Mouse (Mus musculus): ENCODE data around the gene Lrr1. TPM values are rescaled to one million over a fixed set of nuclear protein-coding genes. Genes with fewer than 3 reads are reported as not detected.

Lrr1 gene
- polyA plus RNA-seq, 1 experiment from 2014 or later = 26.3 TPM

DNA sequence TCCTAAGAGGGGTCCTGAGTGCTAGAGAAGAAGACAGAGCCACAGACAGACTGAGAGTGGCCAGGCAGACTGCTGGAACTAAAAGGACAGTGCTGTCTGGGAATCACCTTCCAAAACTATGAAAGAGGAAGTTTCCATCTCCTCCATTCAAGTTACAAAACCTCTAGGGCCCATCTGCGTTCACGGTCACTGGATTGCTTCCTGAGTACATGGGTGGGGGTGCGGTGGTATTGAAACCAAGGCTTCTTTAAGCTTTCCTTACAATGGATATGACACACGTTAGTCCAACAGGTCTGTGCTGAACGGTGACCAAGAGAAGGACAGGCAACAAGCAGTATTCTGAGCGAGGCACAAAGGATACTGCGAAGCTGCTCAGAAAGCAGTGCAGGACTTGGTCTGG is 45.8 kb downstream of the Lrr1 start:
- 94% methylated on average over 7 of the region's 7 CpGs for WGBS
- Histone ChIP-seq H3K9ac (ENCODE audit: low read depth, low read length) (no peak overlapping the region), H3K27me3 (ENCODE audit: control insufficient read depth, insufficient read depth, low read length) (no peaks in the 10 kb centered on the region), H3K4me1 (ENCODE audit: control insufficient read depth, insufficient read depth, low read length) (no peaks in the 10 kb centered on the region), H3K36me3 (ENCODE audit: control insufficient read depth, insufficient read depth, low read length) (peaks cover 62% of the 10 kb centered on the region), H3K9me3 (ENCODE audit: control insufficient read depth, low read length) (no peaks in the 10 kb centered on the region), H3K4me3 (ENCODE audit: low read length) (no peak overlapping the region), H3K4me2 (replicated peaks; ENCODE audit: low read depth, low read length) (no peak overlapping the region), H3K27ac (ENCODE audit: low read depth, low read length) (no peak overlapping the region)
- no peak for ATAC-seq (ENCODE audit: low FRiP score, low TSS enrichment)

DNA sequence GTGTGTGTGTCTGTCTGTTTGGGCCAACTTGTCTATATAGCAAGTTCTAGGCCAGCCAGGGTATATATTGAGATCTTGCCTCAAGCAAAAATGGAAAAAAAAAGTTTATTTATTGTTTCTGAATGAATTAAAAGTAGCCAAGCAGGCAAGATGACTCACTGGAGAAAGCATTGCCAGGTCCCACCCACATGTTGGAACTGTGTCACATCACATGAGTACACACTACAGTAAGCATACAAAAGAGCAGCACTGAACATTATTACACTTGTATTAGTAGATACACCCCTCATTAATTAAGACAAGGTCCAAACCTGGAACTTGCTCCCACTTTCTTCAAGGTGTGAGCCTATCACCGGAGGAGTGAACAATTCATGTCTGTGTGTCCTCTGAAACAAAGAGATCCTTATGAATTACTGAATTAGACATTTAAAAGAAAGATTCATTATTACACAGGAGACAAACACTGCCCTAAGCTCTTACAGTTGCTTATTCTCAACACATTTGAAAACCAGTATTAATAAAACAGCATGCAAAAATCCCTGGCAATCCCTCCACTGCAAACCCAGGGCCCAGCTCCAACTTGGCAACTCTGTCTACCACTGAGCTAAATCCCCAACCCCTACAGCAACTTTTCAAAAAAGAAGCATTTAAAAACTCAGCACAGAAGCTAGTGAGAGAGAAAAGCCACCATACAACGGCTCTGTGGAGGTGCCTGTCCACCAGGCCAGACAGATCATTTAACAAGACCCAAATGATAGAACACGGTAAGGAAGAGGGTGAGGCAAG is 46.6 kb downstream of the Lrr1 start:
- H3K27me3 ChIP-seq (ENCODE audit: control insufficient read depth, insufficient read depth, low read length) = no peaks in the 10 kb centered on the region
- H3K9ac ChIP-seq (ENCODE audit: low read depth, low read length) = no peak overlapping the region
- no peak for ATAC-seq (ENCODE audit: low FRiP score, low TSS enrichment)
- peaks cover 58% of the 10 kb centered on the region for H3K36me3 ChIP-seq (ENCODE audit: control insufficient read depth, insufficient read depth, low read length)
- WGBS = 93% methylated on average over 3 of the region's 3 CpGs
- H3K4me3 ChIP-seq (ENCODE audit: low read length) = no peak overlapping the region
- H3K9me3 ChIP-seq (ENCODE audit: control insufficient read depth, low read length) = no peaks in the 10 kb centered on the region
- no peak overlapping the region for H3K27ac ChIP-seq (ENCODE audit: low read depth, low read length)
- no peak overlapping the region for H3K4me2 ChIP-seq (replicated peaks; ENCODE audit: low read depth, low read length)
- H3K4me1 ChIP-seq (ENCODE audit: control insufficient read depth, insufficient read depth, low read length) = no peaks in the 10 kb centered on the region

DNA sequence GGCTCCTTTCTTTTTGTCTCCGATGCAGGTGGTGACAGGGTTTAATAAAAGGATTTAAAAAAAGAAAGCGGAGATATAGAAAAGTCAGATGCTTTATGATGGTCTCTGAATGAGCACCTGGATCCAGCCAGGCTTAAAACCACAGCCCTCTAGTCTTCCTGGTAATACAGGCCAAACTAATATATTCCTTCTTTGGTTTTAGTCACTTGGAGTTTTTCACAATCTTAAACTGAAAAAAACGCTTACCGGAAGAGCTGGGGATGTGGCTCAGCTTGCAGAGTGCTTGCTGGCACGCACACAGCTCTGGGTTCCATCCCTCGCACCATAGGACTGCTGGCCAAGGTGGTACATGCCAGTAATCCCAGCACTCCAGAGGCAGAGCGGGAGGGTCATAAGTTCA is 48.0 kb downstream of the Lrr1 start:
- no peaks in the 10 kb centered on the region for H3K27me3 ChIP-seq (ENCODE audit: control insufficient read depth, insufficient read depth, low read length)
- peaks cover 65% of the 10 kb centered on the region for H3K36me3 ChIP-seq (ENCODE audit: control insufficient read depth, insufficient read depth, low read length)
- no peak overlapping the region for H3K4me2 ChIP-seq (replicated peaks; ENCODE audit: low read depth, low read length)
- H3K4me3 ChIP-seq (ENCODE audit: low read length) = no peak overlapping the region
- no peak overlapping the region for H3K27ac ChIP-seq (ENCODE audit: low read depth, low read length)
- no peaks in the 10 kb centered on the region for H3K9me3 ChIP-seq (ENCODE audit: control insufficient read depth, low read length)
- H3K9ac ChIP-seq (ENCODE audit: low read depth, low read length) = no peak overlapping the region
- WGBS = 95% methylated on average over 7 of the region's 7 CpGs
- no peaks in the 10 kb centered on the region for H3K4me1 ChIP-seq (ENCODE audit: control insufficient read depth, insufficient read depth, low read length)
- no peak for ATAC-seq (ENCODE audit: low FRiP score, low TSS enrichment)

- Histone ChIP-seq H3K4me3 (ENCODE audit: low read length) (no peak overlapping the region), H3K36me3 (ENCODE audit: control insufficient read depth, insufficient read depth, low read length) (peaks cover 51% of the 10 kb centered on the region), H3K9me3 (ENCODE audit: control insufficient read depth, low read length) (no peaks in the 10 kb centered on the region), H3K27ac (ENCODE audit: low read depth, low read length) (no peak overlapping the region), H3K9ac (ENCODE audit: low read depth, low read length) (no peak overlapping the region), H3K27me3 (ENCODE audit: control insufficient read depth, insufficient read depth, low read length) (no peaks in the 10 kb centered on the region), H3K4me2 (replicated peaks; ENCODE audit: low read depth, low read length) (no peak overlapping the region), H3K4me1 (ENCODE audit: control insufficient read depth, insufficient read depth, low read length) (no peaks in the 10 kb centered on the region)
- peak; percentile 71; the same call in 1 of the 2 replicates for ATAC-seq (ENCODE audit: low FRiP score, low TSS enrichment)
- WGBS = 74% methylated on average over 19 of the region's 19 CpGs
Observed at GRCm38 (mm10) chr12:69220613-69221277, 52.1 kb downstream of the Lrr1 start.

DNA sequence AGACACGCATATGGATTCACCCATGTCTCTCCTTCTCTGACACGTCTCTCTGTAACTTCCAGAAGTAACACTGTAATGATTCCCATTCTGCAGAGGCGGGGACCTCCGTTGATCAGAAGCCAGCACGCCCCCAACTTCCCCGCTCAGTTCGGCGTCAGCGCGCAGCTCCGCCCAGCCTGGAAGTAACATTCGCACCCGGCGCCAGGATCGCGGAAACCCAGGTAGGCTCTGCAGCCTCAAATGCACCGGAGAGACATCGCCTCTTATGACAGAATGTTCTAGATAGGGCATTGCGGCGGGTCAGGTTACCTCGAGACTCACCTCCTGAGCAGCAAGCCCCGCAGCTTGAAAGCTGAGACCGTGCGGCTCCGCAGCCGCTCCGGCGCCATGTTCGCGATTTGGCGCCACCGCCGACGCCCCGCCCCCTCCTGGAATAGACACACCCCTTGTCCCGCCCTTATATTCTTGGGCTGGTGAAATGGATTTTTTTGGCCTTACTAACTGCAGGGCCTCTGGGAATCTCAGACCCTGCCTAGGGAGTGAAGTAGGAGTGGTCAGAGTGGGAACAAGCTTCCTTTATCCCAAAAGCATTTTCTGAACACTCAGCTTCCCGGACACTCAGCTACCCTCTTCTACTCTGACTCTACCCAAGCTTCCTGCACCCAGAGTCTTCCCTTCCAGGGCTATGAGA is 59.3 kb downstream of the Lrr1 start, which contains the start of gene Pole2:
Gene Pole2 (minus strand): TSS at position 420 of the 691 bp plus-strand sequence.
- WGBS = 1% methylated on average over 37 of the region's 37 CpGs

More for the DNA sequence above, 59.3 kb downstream of the Lrr1 start, which contains the start of gene Pole2:
- Histone ChIP-seq H3K4me3 (ENCODE audit: low read length) (peak within 1 kb of the TSS; percentile 51), H3K36me3 (ENCODE audit: control insufficient read depth, insufficient read depth, low read length) (peaks cover 16% of the 10 kb centered on the region; the same call in 1 of the 2 replicates), H3K4me2 (replicated peaks; ENCODE audit: low read depth, low read length) (peak within 1 kb of the TSS; percentile 42), H3K4me1 (ENCODE audit: control insufficient read depth, insufficient read depth, low read length) (0 out of 2 replicates have a peak, but pooled peaks cover 5% of the 10 kb centered on the region), H3K27ac (ENCODE audit: low read depth, low read length) (peak within 1 kb of the TSS; percentile 80), H3K9ac (ENCODE audit: low read depth, low read length) (peak within 1 kb of the TSS; percentile 55), H3K27me3 (ENCODE audit: control insufficient read depth, insufficient read depth, low read length) (no peaks in the 10 kb centered on the region), H3K9me3 (ENCODE audit: control insufficient read depth, low read length) (no peaks in the 10 kb centered on the region)
- peak; percentile 97 for ATAC-seq (ENCODE audit: low FRiP score, low TSS enrichment)

Small RNA genes within 50 kb of the gene (microRNA-seq; reads per million reads assigned to microRNA genes)
- not detected for gene Gm47287
- not detected for gene Gm47295

Other genes starting within 250 kb of the Lrr1 start
- 1,793 and 2,428 TPM in 2 replicates for gene Rps29, start 9.6 kb upstream of the Lrr1 start, polyA plus RNA-seq (2014; fragmentation: Nextera tagmentation; extraction: Ambion mirVana)
- 642 and 884 TPM in 2 replicates for gene Rpl36al, start 15.3 kb downstream of the Lrr1 start, polyA plus RNA-seq (2014; fragmentation: Nextera tagmentation; extraction: Ambion mirVana)
- gene Mgat2, start 15.3 kb downstream of the Lrr1 start, polyA plus RNA-seq (2014; fragmentation: Nextera tagmentation; extraction: Ambion mirVana) = 44.1 and 56.4 TPM in 2 replicates
- gene Gm49383, start 28.3 kb downstream of the Lrr1 start, polyA plus RNA-seq (2014; fragmentation: Nextera tagmentation; extraction: Ambion mirVana) = 33.4 and 37.1 TPM in 2 replicates
- 8.6 and 10.5 TPM in 2 replicates for gene Dnaaf2, start 29.6 kb downstream of the Lrr1 start, polyA plus RNA-seq (2014; fragmentation: Nextera tagmentation; extraction: Ambion mirVana)
- gene Gm49384, start 35.5 kb downstream of the Lrr1 start, polyA plus RNA-seq (2014; fragmentation: Nextera tagmentation; extraction: Ambion mirVana) = 29.8 and 35.0 TPM in 2 replicates
- gene Pole2, start 59.4 kb downstream of the Lrr1 start, polyA plus RNA-seq (2014; fragmentation: Nextera tagmentation; extraction: Ambion mirVana) = 32.1 and 39.0 TPM in 2 replicates
- gene Klhdc1, start 72.4 kb downstream of the Lrr1 start, polyA plus RNA-seq (2014; fragmentation: Nextera tagmentation; extraction: Ambion mirVana) = 4.6 and 5.7 TPM in 2 replicates
- 161 and 174 TPM in 2 replicates for gene Klhdc2, start 127.9 kb downstream of the Lrr1 start, polyA plus RNA-seq (2014; fragmentation: Nextera tagmentation; extraction: Ambion mirVana)
- 91.4 and 92.5 TPM in 2 replicates for gene Nemf, start 188.4 kb downstream of the Lrr1 start, polyA plus RNA-seq (2014; fragmentation: Nextera tagmentation; extraction: Ambion mirVana)
- gene Arf6, start 203.3 kb downstream of the Lrr1 start, polyA plus RNA-seq (2014; fragmentation: Nextera tagmentation; extraction: Ambion mirVana) = 59.7 and 75.0 TPM in 2 replicates
- 1.3 and 2.9 TPM in 2 replicates for gene Gm9887, start 203.6 kb downstream of the Lrr1 start, polyA plus RNA-seq (2014; fragmentation: Nextera tagmentation; extraction: Ambion mirVana)

Data from kidney, embryonic 14.5 days (tissue).